Mouse (Mus musculus): ENCODE measurements around the gene Kdm4a. TPM values are rescaled to one million over a fixed set of nuclear protein-coding genes. Genes with fewer than 3 reads are reported as not detected.
A peak's percentile ranks its signal among the peaks of the same experiment; 100 is the strongest.

Gene Kdm4a
- polyA plus RNA-seq, 1 experiment from 2014 or later, result 34.0 TPM

GRCm38 (mm10) chr4:118117565-118117964 is 62.3 kb downstream of the Kdm4a start:
- DNase-seq (ENCODE audit: low spot score), result no peak

DNA sequence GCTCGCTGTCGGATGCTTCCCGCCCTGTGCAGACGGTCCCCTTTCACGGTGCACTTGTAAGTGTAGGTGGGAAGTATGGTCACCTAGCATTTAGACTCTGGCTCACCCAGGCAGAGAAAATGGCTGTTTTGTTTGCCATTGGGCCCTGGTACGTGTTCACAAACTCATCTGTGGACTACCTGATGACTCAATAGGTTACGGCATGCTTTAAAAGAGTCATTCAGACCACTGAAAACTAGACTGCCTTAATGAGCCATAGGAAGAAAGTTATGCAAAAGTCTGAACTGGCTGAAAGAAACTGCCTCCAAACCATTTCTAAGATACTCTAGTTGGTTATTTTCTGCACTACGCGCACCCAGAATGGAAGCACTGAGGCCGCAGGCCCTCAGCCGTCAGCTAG is 63.7 kb downstream of the Kdm4a start:
- no peak for DNase-seq (ENCODE audit: low spot score)

DNA sequence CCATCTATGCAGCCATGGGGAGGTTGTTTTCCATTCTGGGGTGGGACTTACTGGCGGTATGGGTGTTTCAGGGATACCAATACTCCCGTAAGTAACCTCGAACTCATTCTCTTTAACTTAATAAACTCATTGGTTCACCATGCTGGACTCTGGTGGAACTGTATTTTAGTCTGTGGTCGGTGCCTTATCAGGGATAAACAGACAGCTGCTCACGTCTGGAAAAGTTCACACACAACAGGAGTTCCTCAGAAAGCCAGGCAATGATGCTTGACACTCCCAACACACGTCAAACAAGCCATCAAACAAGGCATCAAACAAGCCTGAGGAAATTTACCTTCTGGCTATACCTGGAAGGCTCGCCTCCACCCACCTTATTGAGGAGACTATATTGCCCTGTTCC is 64.7 kb downstream of the Kdm4a start:
- no peak for DNase-seq (ENCODE audit: low spot score)

GRCm38 (mm10) chr4:118112601-118113000 is 67.2 kb downstream of the Kdm4a start:
- no peak for DNase-seq (ENCODE audit: low spot score)

- no peak for DNase-seq (ENCODE audit: low spot score)
Observed at GRCm38 (mm10) chr4:118109649-118110048, 70.2 kb downstream of the Kdm4a start.

GRCm38 (mm10) chr4:118108779-118109178 is 71.1 kb downstream of the Kdm4a start:
- DNase-seq (ENCODE audit: low spot score), result no peak

GRCm38 (mm10) chr4:118105256-118106053 is 74.4 kb downstream of the Kdm4a start:
- no peak for DNase-seq (ENCODE audit: low spot score)

GRCm38 (mm10) chr4:118103280-118103830 is 76.5 kb downstream of the Kdm4a start:
- no peak for DNase-seq (ENCODE audit: low spot score)

DNA sequence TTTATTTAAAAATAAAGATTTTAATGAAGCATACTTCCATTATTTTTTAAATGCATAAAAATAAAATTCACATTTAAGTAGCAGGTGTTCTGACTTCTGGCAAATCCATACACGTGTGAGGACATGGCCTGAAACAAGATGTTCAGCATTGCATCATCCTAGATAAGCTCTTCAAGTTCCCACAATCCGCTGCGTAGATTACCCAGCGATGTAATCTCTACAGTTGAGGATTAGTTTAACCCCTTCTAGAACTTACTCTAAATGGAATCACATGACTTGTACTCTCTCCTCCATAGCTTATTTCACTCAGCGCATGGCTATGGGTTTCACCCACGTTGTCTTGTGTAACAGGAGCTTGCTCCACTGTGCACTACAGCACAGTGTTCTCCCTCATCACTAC is 78.3 kb downstream of the Kdm4a start:
- no peak for DNase-seq (ENCODE audit: low spot score)

GRCm38 (mm10) chr4:118099637-118100364 is 80.0 kb downstream of the Kdm4a start:
- no peak for DNase-seq (ENCODE audit: low spot score)

DNA sequence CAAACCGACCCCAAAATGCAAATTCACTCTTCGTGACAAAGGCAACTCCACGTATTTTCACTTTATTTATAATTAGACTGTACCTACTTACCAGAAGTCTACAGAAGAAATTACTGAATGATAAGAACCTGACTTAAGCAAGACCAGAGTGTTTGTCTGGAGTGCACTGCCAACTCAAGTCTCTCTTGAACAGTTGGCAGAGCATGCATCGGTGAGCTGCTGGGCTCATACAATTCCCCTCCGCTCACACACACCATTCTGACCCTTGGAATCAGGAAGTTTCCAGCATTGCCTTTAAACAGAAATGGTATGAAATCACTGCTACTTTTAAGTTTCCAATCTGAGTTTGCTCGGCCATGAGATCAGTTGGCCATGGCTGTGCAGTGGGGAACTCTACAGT is 81.3 kb downstream of the Kdm4a start:
- no peak for DNase-seq (ENCODE audit: low spot score)

DNA sequence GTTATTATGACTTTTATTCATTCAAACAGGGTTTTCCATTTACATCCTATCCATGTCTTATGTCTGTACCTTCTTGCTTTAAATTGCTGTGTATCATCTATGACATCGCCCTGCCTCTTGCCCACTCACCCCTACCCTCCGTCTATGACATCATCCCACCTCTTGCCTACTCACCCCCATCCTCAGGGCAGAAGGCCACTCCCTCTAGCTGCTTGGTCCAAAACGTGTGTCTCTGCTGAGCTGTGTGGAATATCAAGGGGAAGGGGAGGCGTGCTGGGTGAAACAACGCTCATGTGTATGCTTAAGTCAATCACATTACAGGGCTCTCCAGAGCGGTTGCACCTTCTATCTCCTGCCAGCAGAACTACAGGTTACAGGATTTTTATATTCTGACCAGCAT is 83.8 kb downstream of the Kdm4a start:
- no peak for DNase-seq (ENCODE audit: low spot score)

DNA sequence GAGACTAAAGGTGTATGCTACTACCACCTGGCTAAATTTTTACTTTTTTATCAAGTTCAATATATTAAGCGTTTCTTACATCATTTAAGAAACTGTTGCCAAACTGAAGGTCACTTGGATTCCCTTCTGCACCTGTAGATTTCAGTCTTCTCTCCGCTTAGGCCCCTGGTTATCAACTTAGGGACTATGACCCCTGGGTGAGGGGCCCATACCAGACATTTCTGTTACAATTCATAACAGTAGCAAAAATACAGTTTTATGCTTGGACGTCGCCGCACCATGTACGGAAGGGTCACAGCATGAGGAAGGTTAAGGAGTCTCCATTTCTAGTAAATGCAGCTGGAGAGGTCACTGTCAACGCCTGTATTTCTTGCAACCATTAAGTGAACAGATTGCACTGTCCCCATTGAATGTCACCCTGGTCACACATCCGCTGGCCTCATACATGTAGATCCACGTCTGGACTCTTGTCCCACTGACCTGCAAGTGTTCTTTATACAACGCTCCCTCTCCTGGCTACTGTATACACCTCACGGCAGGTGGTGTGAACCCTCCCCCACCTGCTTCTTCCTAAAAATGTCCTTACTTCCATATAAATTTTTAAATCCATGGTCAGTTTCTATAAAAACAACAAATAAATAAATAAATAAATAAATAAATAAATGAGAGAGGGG is 86.9 kb downstream of the Kdm4a start:
- no peak for DNase-seq (ENCODE audit: low spot score)

- no peak for DNase-seq (ENCODE audit: low spot score)
Observed at GRCm38 (mm10) chr4:118090449-118090848, 89.4 kb downstream of the Kdm4a start.

- DNase-seq (ENCODE audit: low spot score), result peak; percentile 33
Observed at GRCm38 (mm10) chr4:118089939-118090338, 89.9 kb downstream of the Kdm4a start.

DNA sequence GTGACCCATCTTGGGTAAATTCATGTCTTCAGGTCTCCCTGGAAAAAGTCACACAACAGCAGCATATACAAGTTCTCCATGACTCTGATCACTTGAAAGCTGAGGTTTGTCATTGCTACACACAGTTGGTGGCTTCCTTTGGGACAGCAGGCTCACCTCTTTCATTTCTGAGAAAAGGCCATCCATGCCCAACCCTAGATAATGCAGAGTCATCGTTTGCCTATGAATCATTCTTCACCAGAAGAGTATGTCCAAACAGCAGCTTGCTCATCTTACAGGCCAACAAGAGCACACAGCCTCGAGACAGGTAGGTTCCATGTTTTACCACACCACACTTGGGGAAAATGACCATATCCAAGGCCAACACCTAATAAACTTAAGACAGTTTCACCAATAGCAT is 91.1 kb downstream of the Kdm4a start:
- DNase-seq (ENCODE audit: low spot score), result no peak

Small RNAs within 50 kb of the gene (microRNA-seq; reads per million reads assigned to microRNA genes)
- 2.1 reads per million for gene Mir7226 (ENCODE audit: borderline number of aligned reads)

Other genes with a start within 250 kb of the Kdm4a start
- gene St3gal3, start 45.1 kb downstream of the Kdm4a start, polyA plus RNA-seq (2015; fragmentation: Nextera tagmentation; extraction: Ambion mirVana), result 4.2 and 4.7 TPM in 2 replicates
- 32.2 and 33.7 TPM in 2 replicates for gene Ptprf, start 111.4 kb upstream of the Kdm4a start, polyA plus RNA-seq (2015; fragmentation: Nextera tagmentation; extraction: Ambion mirVana)
- 5.4 and 8.4 TPM in 2 replicates for gene Szt2, start 229.2 kb upstream of the Kdm4a start, polyA plus RNA-seq (2015; fragmentation: Nextera tagmentation; extraction: Ambion mirVana)
- 103 and 109 TPM in 2 replicates for gene Med8, start 229.3 kb upstream of the Kdm4a start, polyA plus RNA-seq (2015; fragmentation: Nextera tagmentation; extraction: Ambion mirVana)
- gene Elovl1, start 248.1 kb upstream of the Kdm4a start, polyA plus RNA-seq (2015; fragmentation: Nextera tagmentation; extraction: Ambion mirVana), result 47.4 and 50.9 TPM in 2 replicates